Mouse (Mus musculus) limb, embryonic 14.5 days (tissue): ENCODE results near the gene Cald1. TPM values are rescaled to one million over a fixed set of nuclear protein-coding genes. Genes with fewer than 3 reads are reported as not detected.

ENCODE experiments used
- ATAC-seq: fragments of 200-750 bp; cut with Nextera tagmentation; 2 replicates; pipeline ENCODE4 v1.8.0; 2017; ENCODE audit warnings: low read depth, moderate number of reproducible peaks, moderate TSS enrichment; ENCODE audit not compliant: low FRiP score
- DNase-seq: peaks from one replicate; pipeline ENCODE4 v3.0.0-alpha.2; 2015; ENCODE audit warnings: low spot score
- H3K27ac ChIP-seq: fragments of 300-500 bp; sonication (generic); replicated peaks from 2 replicates; pipeline ENCODE4 v1.5.1; 2014; ENCODE audit warnings: low read depth, mild to moderate bottlenecking, low read length, moderate library complexity, mixed read lengths
- H3K27me3 ChIP-seq: fragments of 300-500 bp; sonication (generic); 2 replicates; pipeline ENCODE4 v1.6.1; 2014; ENCODE audit warnings: low read length, mixed read lengths; ENCODE audit not compliant: control insufficient read depth, insufficient read depth
- H3K36me3 ChIP-seq: fragments of 300-500 bp; sonication (generic); 2 replicates; pipeline ENCODE4 v1.6.1; 2014; ENCODE audit warnings: mild to moderate bottlenecking, low read length, moderate library complexity, mixed read lengths; ENCODE audit not compliant: control insufficient read depth, insufficient read depth
- H3K4me1 ChIP-seq: fragments of 300-500 bp; sonication (generic); 2 replicates; pipeline ENCODE4 v1.6.1; 2014; ENCODE audit warnings: antibody characterized with exemption, low read length, mixed read lengths; ENCODE audit not compliant: control insufficient read depth, insufficient read depth
- H3K4me2 ChIP-seq: fragments of 300-500 bp; sonication (generic); replicated peaks from 2 replicates; pipeline ENCODE4 v1.6.1; 2014; ENCODE audit warnings: low read depth, mild to moderate bottlenecking, low read length, moderate library complexity; ENCODE audit not compliant: severe bottlenecking
- H3K4me3 ChIP-seq: fragments of 300-500 bp; sonication (generic); replicated peaks from 2 replicates; pipeline ENCODE4 v1.5.1; 2014; ENCODE audit warnings: low read length
- H3K9ac ChIP-seq: fragments of 300-500 bp; sonication (generic); 2 replicates; pipeline ENCODE4 v1.6.1; 2014; ENCODE audit warnings: mild to moderate bottlenecking, low read depth, low read length, moderate library complexity; ENCODE audit not compliant: severe bottlenecking
- H3K9me3 ChIP-seq: fragments of 300-500 bp; sonication (generic); 2 replicates; pipeline ENCODE4 v1.6.1; 2016; ENCODE audit warnings: low read length; ENCODE audit not compliant: control insufficient read depth
- POLR2A ChIP-seq: fragments of 200-500 bp; IDR thresholded peaks from 2 replicates; pipeline ENCODE4 v1.8.0; 2012; ENCODE audit warnings: inconsistent platforms, mild to moderate bottlenecking, moderate library complexity, borderline replicate concordance; ENCODE audit not compliant: insufficient read depth, insufficient read length; ENCODE audit errors: extremely low read depth
- WGBS: fragments of 180-500 bp; shearing (Covaris S2); extraction: QIAGEN DNeasy Blood & Tissue Kit; methylation state at CpG from one replicate; pipeline ENCODE4 v1.1.7; 2014; 5-methylcytosine and 5-hydroxymethylcytosine counted together
- polyA plus RNA-seq, 2 experiments: library from polyadenylated mRNA; depleted of rRNA in 1 of 2; stranded (reverse) in 1 of 2; unstranded in 1 of 2; fragments of >200 nt; fragmentation: Nextera tagmentation in 1 of 2; extraction: Ambion mirVana in 1 of 2; gene quantifications; 2 replicates each; pipeline versions ENCODE4 v1.2.1 to v1.2.3; 2012 to 2014

Cald1 gene
- polyA plus RNA-seq, 2 experiments: 127 to 231 TPM

- WGBS: 66% methylated on average over 7 of the region's 7 CpGs
- H3K27ac ChIP-seq: no peak overlapping the region
- no peaks in the 10 kb centered on the region for H3K36me3 ChIP-seq
- no peak overlapping the region for H3K4me3 ChIP-seq
- H3K27me3 ChIP-seq: no peaks in the 10 kb centered on the region
- H3K9ac ChIP-seq: no peak overlapping the region
- no peak for TF ChIP-seq POLR2A
- H3K4me1 ChIP-seq: no peaks in the 10 kb centered on the region
- no peak for ATAC-seq
- no peak overlapping the region for H3K4me2 ChIP-seq
- no peak for DNase-seq
- no peaks in the 10 kb centered on the region for H3K9me3 ChIP-seq
Observed at GRCm38 (mm10) chr6:34565176-34565880, 33.0 kb upstream of the Cald1 start.

GRCm38 (mm10) chr6:34567298-34567697, 31.0 kb upstream of the Cald1 start:
- TF ChIP-seq POLR2A: no peak
- 50% methylated on average over 5 of the region's 5 CpGs for WGBS
- Histone ChIP-seq H3K4me1 (no peaks in the 10 kb centered on the region), H3K27ac (no peak overlapping the region), H3K4me3 (no peak overlapping the region), H3K9me3 (no peaks in the 10 kb centered on the region), H3K4me2 (no peak overlapping the region), H3K9ac (no peak overlapping the region), H3K27me3 (no peaks in the 10 kb centered on the region), H3K36me3 (no peaks in the 10 kb centered on the region)
- DNase-seq: no peak
- ATAC-seq: no peak

GRCm38 (mm10) chr6:34579504-34580068, 18.7 kb upstream of the Cald1 start:
- Histone ChIP-seq H3K27ac (no peak overlapping the region), H3K9me3 (no peaks in the 10 kb centered on the region), H3K4me2 (no peak overlapping the region), H3K36me3 (no peaks in the 10 kb centered on the region), H3K4me3 (no peak overlapping the region), H3K27me3 (no peaks in the 10 kb centered on the region), H3K4me1 (no peaks in the 10 kb centered on the region), H3K9ac (no peak overlapping the region)
- 89% methylated on average over 6 of the region's 6 CpGs for WGBS
- ATAC-seq (no peak), DNase-seq (no peak)
- no peak for TF ChIP-seq POLR2A

GRCm38 (mm10) chr6:34583365-34583764, 14.9 kb upstream of the Cald1 start:
- DNase-seq: no peak
- no peak overlapping the region for H3K4me2 ChIP-seq

GRCm38 (mm10) chr6:34588066-34588465, 10.2 kb upstream of the Cald1 start:
- TF ChIP-seq POLR2A: no peak
- no peak overlapping the region for H3K4me3 ChIP-seq
- no peak for ATAC-seq
- no peaks in the 10 kb centered on the region for H3K9me3 ChIP-seq
- H3K4me1 ChIP-seq: no peaks in the 10 kb centered on the region
- no peak for DNase-seq
- H3K36me3 ChIP-seq: no peaks in the 10 kb centered on the region
- H3K9ac ChIP-seq: no peak overlapping the region
- no peak overlapping the region for H3K27ac ChIP-seq
- H3K27me3 ChIP-seq: no peaks in the 10 kb centered on the region
- H3K4me2 ChIP-seq: no peak overlapping the region
- 86% methylated on average over 4 of the region's 4 CpGs for WGBS

More at GRCm38 (mm10) chr6:34583365-34583764, 14.9 kb upstream of the Cald1 start:
- TF ChIP-seq POLR2A: no peak
- no peaks in the 10 kb centered on the region for H3K4me1 ChIP-seq
- 28% methylated on average over 5 of the region's 5 CpGs for WGBS
- H3K9me3 ChIP-seq: no peaks in the 10 kb centered on the region
- H3K27me3 ChIP-seq: no peaks in the 10 kb centered on the region
- no peak overlapping the region for H3K4me3 ChIP-seq
- no peak overlapping the region for H3K27ac ChIP-seq
- no peak for ATAC-seq
- H3K9ac ChIP-seq: no peak overlapping the region
- no peaks in the 10 kb centered on the region for H3K36me3 ChIP-seq
